Mouse (Mus musculus): Measurements from ENCODE around the gene Usp36.

DNA sequence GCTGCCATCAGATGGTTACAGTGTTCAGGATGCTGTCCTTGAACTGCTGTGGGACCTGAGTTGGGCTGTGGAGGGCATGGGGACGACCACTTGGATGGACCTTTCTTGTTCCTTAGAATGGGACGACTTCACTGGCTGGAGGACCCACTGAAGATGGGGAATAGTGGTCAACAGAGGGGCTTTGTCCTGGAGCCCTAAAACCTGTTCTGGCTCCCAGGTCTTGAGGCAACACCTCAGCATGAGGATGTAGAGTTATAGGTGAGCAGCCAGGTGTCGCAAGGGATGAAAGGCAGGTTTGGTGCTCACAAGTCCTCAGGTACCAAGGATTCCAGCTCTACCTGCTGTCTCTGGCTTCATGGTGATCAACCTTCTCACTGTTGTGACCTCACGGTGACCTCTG, 36.4 kb upstream of the Usp36 start:
- no peak for TF ChIP-seq CTCF (IDR thresholded peaks at IDR 0.05; ENCODE audit: control insufficient read depth, insufficient read depth, insufficient replicate concordance, low read depth, low read length)
- no peak for TF ChIP-seq POLR2A (IDR thresholded peaks at IDR 0.05; ENCODE audit: control insufficient read depth, low read depth, low read length)

Measured in testis, adult 2 months (tissue).